Mouse (Mus musculus) telencephalon, adult 2 months (tissue): Measurements from ENCODE around the gene Chst4.

Experiments
- DNase-seq: peaks from one replicate; pipeline ENCODE4 v3.0.0-alpha.2; 2011; ENCODE audit warnings: low read depth, low spot score

The Chst4 gene

GRCm38 (mm10) chr8:110006312-110007023, 33.1 kb downstream of the Chst4 start:
- DNase-seq = no peak

GRCm38 (mm10) chr8:110004300-110004699, 35.2 kb downstream of the Chst4 start:
- DNase-seq = no peak

GRCm38 (mm10) chr8:110002953-110003352, 36.6 kb downstream of the Chst4 start:
- no peak for DNase-seq

- DNase-seq = no peak
Measured at GRCm38 (mm10) chr8:109999974-110000373, 39.6 kb downstream of the Chst4 start.

- no peak for DNase-seq
Measured at GRCm38 (mm10) chr8:109998066-109998465, 41.5 kb downstream of the Chst4 start.

- no peak for DNase-seq
Measured at GRCm38 (mm10) chr8:109997381-109997780, 42.2 kb downstream of the Chst4 start.

- no peak for DNase-seq
Measured at GRCm38 (mm10) chr8:109992951-109993350, 46.6 kb downstream of the Chst4 start.

- no peak for DNase-seq
Measured at GRCm38 (mm10) chr8:109992166-109992565, 47.4 kb downstream of the Chst4 start.

- DNase-seq = no peak
Measured at GRCm38 (mm10) chr8:109990224-109990623, 49.3 kb downstream of the Chst4 start, which contains the start of gene Tat. Gene Tat, plus strand, starts transcription at chr8:109990437.

GRCm38 (mm10) chr8:109989151-109989550, 50.4 kb downstream of the Chst4 start:
- no peak for DNase-seq

- DNase-seq = no peak
Measured at GRCm38 (mm10) chr8:109987776-109988175, 51.8 kb downstream of the Chst4 start.

- no peak for DNase-seq
Measured at GRCm38 (mm10) chr8:109986384-109986783, 53.2 kb downstream of the Chst4 start.

GRCm38 (mm10) chr8:109983944-109984343, 55.6 kb downstream of the Chst4 start:
- DNase-seq = no peak

GRCm38 (mm10) chr8:109982386-109983105, 57.0 kb downstream of the Chst4 start:
- no peak for DNase-seq

GRCm38 (mm10) chr8:109979339-109979738, 60.2 kb downstream of the Chst4 start:
- no peak for DNase-seq
